Mouse (Mus musculus) intestine, embryonic 16.5 days (tissue): Measurements from ENCODE around the gene Il1b. TPM values are rescaled to one million over a fixed set of nuclear protein-coding genes. Genes with fewer than 3 reads are reported as not detected.

ENCODE experiments used
- ATAC-seq: fragments of 200-750 bp; cut with Nextera tagmentation; 2 replicates; pipeline ENCODE4 v1.8.0; 2017; ENCODE audit warnings: moderate TSS enrichment, moderate library complexity
- H3K27ac ChIP-seq: fragments of 300-500 bp; sonication (generic); 2 replicates; pipeline ENCODE4 v1.5.1; 2014; ENCODE audit warnings: mild to moderate bottlenecking, low read length
- H3K27me3 ChIP-seq: fragments of 300-500 bp; sonication (generic); replicated peaks from 2 replicates; pipeline ENCODE4 v1.6.1; 2014; ENCODE audit warnings: low read length, control low read depth, mixed read lengths; ENCODE audit not compliant: control insufficient read depth, insufficient read depth
- H3K36me3 ChIP-seq: fragments of 300-500 bp; sonication (generic); 2 replicates; pipeline ENCODE4 v1.6.1; 2014; ENCODE audit warnings: low read length, control low read depth; ENCODE audit not compliant: control insufficient read depth, insufficient read depth
- H3K4me1 ChIP-seq: fragments of 300-500 bp; sonication (generic); 2 replicates; pipeline ENCODE4 v1.6.1; 2014; ENCODE audit warnings: low read length, control low read depth, mixed read lengths; ENCODE audit not compliant: control insufficient read depth, insufficient read depth
- H3K4me2 ChIP-seq: fragments of 300-500 bp; sonication (generic); 2 replicates; pipeline ENCODE4 v1.6.1; 2014; ENCODE audit warnings: low read depth, low read length, control low read depth
- H3K4me3 ChIP-seq: fragments of 300-500 bp; sonication (generic); 2 replicates; pipeline ENCODE4 v1.5.1; 2014; ENCODE audit warnings: mild to moderate bottlenecking, low read length
- H3K9ac ChIP-seq: fragments of 300-500 bp; sonication (generic); 2 replicates; pipeline ENCODE4 v1.6.1; 2014; ENCODE audit warnings: low read depth, low read length
- H3K9me3 ChIP-seq: fragments of 300-500 bp; sonication (generic); 2 replicates; pipeline ENCODE4 v1.6.1; 2016; ENCODE audit warnings: low read length, control low read depth; ENCODE audit not compliant: control insufficient read depth
- WGBS: fragments of 180-500 bp; shearing (Covaris S2); extraction: QIAGEN DNeasy Blood & Tissue Kit; methylation state at CpG from one replicate; pipeline ENCODE4 v1.1.7; 2014; 5-methylcytosine and 5-hydroxymethylcytosine counted together
- polyA plus RNA-seq: library from polyadenylated mRNA; unstranded; fragments of >200 nt; fragmentation: Nextera tagmentation; extraction: Ambion mirVana; gene quantifications from 2 replicates; pipeline ENCODE4 v1.2.1, GENCODE M21; 2015

Il1b gene
- polyA plus RNA-seq, 1 experiment from 2014 or later = 0.26 TPM

GRCm38 (mm10) chr2:129338138-129338621, 32.8 kb downstream of the Il1b start:
- 70% methylated on average over 6 of the region's 6 CpGs for WGBS
- no peak for ATAC-seq
- H3K9ac ChIP-seq = no peak overlapping the region
- H3K9me3 ChIP-seq = no peaks in the 10 kb centered on the region
- no peak overlapping the region for H3K27ac ChIP-seq
- H3K4me1 ChIP-seq = no peaks in the 10 kb centered on the region
- H3K4me2 ChIP-seq = no peak overlapping the region
- no peak overlapping the region for H3K4me3 ChIP-seq
- H3K27me3 ChIP-seq = no peaks in the 10 kb centered on the region
- no peaks in the 10 kb centered on the region for H3K36me3 ChIP-seq

GRCm38 (mm10) chr2:129333471-129333870, 37.5 kb downstream of the Il1b start:
- 61% methylated on average over 4 of the region's 4 CpGs for WGBS
- Histone ChIP-seq H3K36me3 (no peaks in the 10 kb centered on the region), H3K4me3 (no peak overlapping the region), H3K4me2 (no peak overlapping the region), H3K9me3 (no peaks in the 10 kb centered on the region), H3K4me1 (no peaks in the 10 kb centered on the region), H3K27ac (no peak overlapping the region), H3K9ac (no peak overlapping the region), H3K27me3 (no peaks in the 10 kb centered on the region)
- ATAC-seq = no peak

- H3K27ac ChIP-seq = no peak overlapping the region
- WGBS = 73% methylated on average over 13 of the region's 13 CpGs
Measured at GRCm38 (mm10) chr2:129330540-129330939, 40.4 kb downstream of the Il1b start.

DNA sequence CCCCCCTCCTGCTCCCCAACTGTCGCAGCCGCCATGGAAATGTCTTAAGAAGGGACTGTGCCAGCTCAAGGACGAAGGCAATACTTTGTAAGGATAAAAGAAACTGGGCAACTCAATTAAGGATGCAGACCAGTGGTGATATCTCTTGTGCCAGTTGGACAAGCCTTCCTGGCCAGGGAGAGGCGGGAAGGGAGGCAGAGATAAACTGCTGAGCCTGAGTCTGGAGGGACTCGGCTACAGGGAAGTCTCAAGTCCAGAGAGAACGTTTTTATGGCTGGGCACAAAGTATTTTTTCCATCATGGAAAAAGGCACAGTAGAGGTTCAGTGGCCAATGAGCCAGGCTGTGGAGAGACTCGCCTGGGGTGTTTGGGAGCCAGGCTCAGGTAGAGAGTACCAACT, 40.9 kb downstream of the Il1b start:
- no peak overlapping the region for H3K4me2 ChIP-seq
- no peaks in the 10 kb centered on the region for H3K27me3 ChIP-seq
- H3K4me1 ChIP-seq = no peaks in the 10 kb centered on the region
- peaks cover 3% of the 10 kb centered on the region; the same call in 1 of the 2 replicates for H3K9me3 ChIP-seq
- WGBS = 68% methylated on average over 7 of the region's 7 CpGs
- no peak for ATAC-seq
- H3K9ac ChIP-seq = no peak overlapping the region
- H3K27ac ChIP-seq = no peak overlapping the region
- H3K36me3 ChIP-seq = no peaks in the 10 kb centered on the region
- no peak overlapping the region for H3K4me3 ChIP-seq

More at GRCm38 (mm10) chr2:129330540-129330939, 40.4 kb downstream of the Il1b start:
- no peak overlapping the region for H3K4me2 ChIP-seq
- no peaks in the 10 kb centered on the region for H3K27me3 ChIP-seq
- H3K36me3 ChIP-seq = no peaks in the 10 kb centered on the region
- H3K9me3 ChIP-seq = peaks cover under 1% of the 10 kb centered on the region; the same call in 1 of the 2 replicates
- no peaks in the 10 kb centered on the region for H3K4me1 ChIP-seq
- H3K9ac ChIP-seq = no peak overlapping the region
- ATAC-seq = no peak
- H3K4me3 ChIP-seq = no peak overlapping the region

GRCm38 (mm10) chr2:129328238-129328637, 42.7 kb downstream of the Il1b start:
- H3K36me3 ChIP-seq = no peaks in the 10 kb centered on the region
- no peak for ATAC-seq
- H3K4me3 ChIP-seq = no peak overlapping the region
- H3K4me1 ChIP-seq = no peaks in the 10 kb centered on the region
- 84% methylated on average over 4 of the region's 4 CpGs for WGBS
- H3K9me3 ChIP-seq = peaks cover 3% of the 10 kb centered on the region; the same call in 1 of the 2 replicates
- no peak overlapping the region for H3K9ac ChIP-seq
- no peaks in the 10 kb centered on the region for H3K27me3 ChIP-seq
- H3K27ac ChIP-seq = no peak overlapping the region
- no peak overlapping the region for H3K4me2 ChIP-seq

DNA sequence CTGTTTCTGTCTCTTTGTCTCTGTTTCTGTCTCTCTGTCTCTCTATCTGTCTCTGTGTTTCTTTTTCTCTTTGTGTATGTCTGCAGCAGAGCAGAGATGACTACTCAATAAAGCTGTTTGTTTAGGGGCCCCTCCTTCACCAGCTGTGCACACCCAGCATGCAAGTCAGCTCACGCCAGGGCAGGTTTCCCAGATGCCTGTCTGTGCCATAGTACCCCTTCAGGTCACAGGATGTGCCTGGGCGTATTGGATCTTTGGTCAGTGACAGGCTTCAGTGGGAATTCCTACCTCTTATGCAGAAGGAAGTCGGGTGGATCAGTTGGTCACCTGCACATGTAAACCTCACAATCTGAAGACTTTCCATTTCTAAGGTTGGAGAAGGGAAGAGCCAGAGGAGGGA, 46.7 kb downstream of the Il1b start:
- no peak overlapping the region for H3K9ac ChIP-seq
- no peak for ATAC-seq
- no peaks in the 10 kb centered on the region for H3K4me1 ChIP-seq
- H3K4me2 ChIP-seq = no peak overlapping the region
- peaks cover 3% of the 10 kb centered on the region; the same call in 1 of the 2 replicates for H3K9me3 ChIP-seq
- WGBS = 67% methylated on average over 3 of the region's 3 CpGs
- H3K27me3 ChIP-seq = no peaks in the 10 kb centered on the region
- no peak overlapping the region for H3K4me3 ChIP-seq
- no peak overlapping the region for H3K27ac ChIP-seq
- no peaks in the 10 kb centered on the region for H3K36me3 ChIP-seq

- Histone ChIP-seq H3K4me1 (no peaks in the 10 kb centered on the region), H3K9me3 (peaks cover 3% of the 10 kb centered on the region; the same call in 1 of the 2 replicates), H3K4me2 (no peak overlapping the region), H3K9ac (no peak overlapping the region), H3K4me3 (no peak overlapping the region), H3K27me3 (no peaks in the 10 kb centered on the region), H3K27ac (no peak overlapping the region; the same call in 1 of the 2 replicates), H3K36me3 (no peaks in the 10 kb centered on the region)
- 51% methylated on average over 1 of the region's 1 CpGs for WGBS
- ATAC-seq = peak; percentile 71
Measured at GRCm38 (mm10) chr2:129322117-129322635, 48.8 kb downstream of the Il1b start.

DNA sequence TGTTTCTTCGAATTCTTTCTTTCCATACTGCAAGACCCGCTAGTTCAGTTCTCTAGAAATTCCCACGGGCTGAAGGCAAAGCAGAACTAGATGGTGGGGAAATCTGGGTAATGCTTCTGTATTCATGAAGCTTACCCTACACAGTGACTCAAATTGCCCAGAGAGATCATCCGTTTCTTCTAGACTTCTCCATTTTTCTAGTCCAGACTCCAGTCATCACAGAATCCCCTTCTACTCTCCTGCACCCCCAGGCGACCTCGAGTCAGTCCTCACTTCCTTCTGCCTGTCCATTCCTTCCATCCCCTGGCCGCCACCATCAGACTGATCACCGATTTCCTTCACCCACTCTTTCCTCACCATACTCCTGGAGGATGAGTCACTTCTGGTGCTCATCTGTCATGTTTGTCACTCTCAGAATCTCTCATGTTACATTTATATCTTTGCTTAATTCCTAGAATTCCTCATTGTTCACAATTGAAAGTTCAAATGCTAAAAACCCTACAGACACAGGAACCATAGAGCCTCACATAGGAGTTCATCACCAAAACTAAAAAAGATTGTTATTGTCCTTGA, 50.8 kb downstream of the Il1b start:
- H3K27ac ChIP-seq = no peak overlapping the region
- no peaks in the 10 kb centered on the region for H3K9me3 ChIP-seq
- H3K27me3 ChIP-seq = no peaks in the 10 kb centered on the region
- no peak overlapping the region for H3K4me3 ChIP-seq
- ATAC-seq = no peak
- H3K4me1 ChIP-seq = no peaks in the 10 kb centered on the region
- H3K9ac ChIP-seq = no peak overlapping the region
- H3K4me2 ChIP-seq = no peak overlapping the region
- H3K36me3 ChIP-seq = no peaks in the 10 kb centered on the region
- 80% methylated on average over 8 of the region's 8 CpGs for whole genome bisulfite sequencing

GRCm38 (mm10) chr2:129315831-129316230, 55.1 kb downstream of the Il1b start:
- Histone ChIP-seq H3K36me3 (no peaks in the 10 kb centered on the region), H3K4me3 (no peak overlapping the region), H3K4me2 (no peak overlapping the region), H3K27ac (no peak overlapping the region), H3K9ac (no peak overlapping the region), H3K27me3 (no peaks in the 10 kb centered on the region), H3K4me1 (no peaks in the 10 kb centered on the region), H3K9me3 (no peaks in the 10 kb centered on the region)
- no peak for ATAC-seq
- 68% methylated on average over 4 of the region's 4 CpGs for WGBS
